Mouse (Mus musculus) adrenal gland, adult (tissue): ENCODE data around the gene Susd5.

ENCODE experiments used
- DNase-seq, 2 experiments: peaks; one replicate each; pipeline ENCODE4 v3.0.0; 2022 to 2023; ENCODE audit warnings: low spot score in 1 of 2; ENCODE audit not compliant: inconsistent age in 2 of 2

Susd5 gene

DNA sequence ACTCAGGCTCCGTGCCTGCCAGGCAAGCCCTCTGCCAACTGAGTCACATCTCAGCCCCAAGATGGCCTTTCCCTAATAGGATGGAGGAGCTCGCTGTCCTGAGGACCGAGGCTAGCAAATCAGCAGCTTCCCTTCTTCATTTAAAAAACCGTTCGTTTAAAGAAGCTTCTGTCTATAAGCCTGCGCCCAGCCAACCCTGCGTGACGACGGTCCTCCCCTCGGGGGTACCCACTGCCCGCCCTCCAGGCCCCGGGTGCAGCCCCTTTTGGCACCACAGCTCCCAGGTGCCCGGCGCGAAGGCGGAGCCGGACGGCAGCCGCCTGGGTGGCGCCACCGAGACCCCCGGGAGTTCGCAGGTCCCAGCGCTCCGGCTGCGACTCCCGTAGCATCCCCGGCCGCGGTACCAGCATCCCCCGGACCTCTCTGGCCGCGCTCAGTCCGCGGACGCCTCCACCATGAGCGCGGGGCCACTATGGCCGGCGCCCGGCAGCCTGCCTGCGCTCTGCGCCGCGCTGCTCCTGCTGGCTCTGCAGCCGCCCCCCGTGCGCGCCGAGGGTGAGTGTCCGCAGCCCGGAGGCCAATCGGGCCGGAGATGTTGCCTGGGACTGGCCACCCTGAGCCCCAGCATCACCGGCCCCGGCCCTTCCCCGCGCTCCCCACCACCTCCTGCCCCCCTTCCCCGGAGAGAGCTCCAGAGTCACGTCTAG lies at the start of gene Susd5:
TSS of gene Susd5 (plus strand) at position 51 of the 707 bp plus-strand sequence.
- no peak for DNase-seq

DNA sequence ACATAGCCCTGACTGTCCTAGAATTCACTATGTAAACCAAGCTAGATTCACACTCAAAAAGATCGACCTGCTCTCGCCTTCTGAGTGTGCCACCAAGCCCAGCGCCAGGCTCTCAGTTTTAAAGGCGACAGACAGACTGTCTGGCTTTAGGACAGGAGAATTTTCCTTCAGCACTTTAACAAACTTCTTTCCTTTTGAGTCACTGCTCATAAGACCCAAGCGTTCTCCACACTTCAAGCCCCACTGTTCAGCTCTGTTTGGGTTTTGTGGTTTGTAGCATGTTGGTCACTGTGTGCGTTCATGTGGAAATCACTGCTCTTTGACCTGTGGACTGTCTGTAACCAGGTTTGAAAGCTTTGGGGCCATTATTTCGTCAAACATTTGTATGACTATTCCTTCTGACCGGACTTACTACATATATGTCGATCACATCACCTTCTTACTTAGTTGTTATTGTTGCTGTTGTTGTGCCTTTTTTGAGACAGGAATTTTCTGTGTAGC lies 49.0 kb upstream of the Susd5 start:
- DNase-seq: no peak

DNA sequence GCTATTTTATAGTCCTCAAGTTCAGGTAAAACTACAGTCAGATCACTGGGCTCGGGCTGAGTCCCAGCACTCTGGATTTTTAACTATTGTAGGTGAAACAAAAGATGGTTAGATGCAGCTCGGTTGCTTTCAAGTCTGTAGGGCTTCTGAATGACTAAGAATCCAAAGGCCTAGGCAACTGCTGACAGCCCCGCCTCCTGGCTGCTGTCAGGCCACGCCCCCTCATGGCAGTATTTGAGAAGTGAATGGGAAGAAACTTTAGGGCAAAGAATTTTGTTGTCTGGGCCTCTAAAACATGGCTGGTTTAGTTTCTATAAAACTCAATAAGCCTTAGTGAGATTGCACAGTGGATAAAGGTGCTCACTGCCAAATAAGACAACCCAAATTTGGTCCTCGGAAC lies 47.4 kb upstream of the Susd5 start:
- DNase-seq: no peak

DNA sequence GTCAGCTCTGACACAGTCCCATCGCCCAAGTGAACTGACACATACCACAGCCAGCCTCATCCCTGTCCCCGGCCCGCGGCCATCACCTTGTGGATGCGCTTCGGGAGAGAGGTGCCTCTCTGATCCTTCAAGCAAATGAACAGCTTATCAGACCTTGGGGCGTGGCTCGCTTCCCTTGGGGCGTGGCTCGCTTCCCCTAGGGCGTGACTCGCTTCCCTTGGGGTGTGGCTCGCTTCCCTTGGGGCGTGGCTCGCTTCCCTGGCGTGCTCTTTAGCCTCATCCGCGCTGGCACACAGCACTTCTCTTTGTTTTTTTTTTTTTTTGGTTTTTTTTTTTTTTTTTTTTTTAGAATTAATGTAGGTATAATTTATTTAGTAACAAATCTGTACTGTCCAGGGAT lies 45.7 kb upstream of the Susd5 start:
- no peak for DNase-seq

DNA sequence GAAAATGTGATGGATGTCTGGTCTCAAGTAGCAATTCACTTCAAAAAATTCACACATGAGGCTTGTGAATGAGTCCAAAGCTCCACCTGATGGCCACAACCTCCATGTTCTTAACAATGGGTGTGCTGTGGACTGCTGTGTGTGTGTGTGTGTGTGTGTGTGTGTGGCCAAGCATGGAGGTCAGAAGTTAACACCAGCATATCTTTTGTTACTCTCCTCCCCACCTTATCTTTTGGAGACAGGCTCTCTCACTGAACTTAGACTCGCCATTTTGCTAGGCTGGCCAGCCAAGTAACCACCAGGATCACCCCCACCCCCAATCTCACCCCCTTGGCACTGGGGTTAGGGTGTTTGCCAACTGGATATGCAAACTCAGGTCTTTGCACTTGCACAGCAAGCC lies 42.9 kb upstream of the Susd5 start:
- DNase-seq: no peak

DNA sequence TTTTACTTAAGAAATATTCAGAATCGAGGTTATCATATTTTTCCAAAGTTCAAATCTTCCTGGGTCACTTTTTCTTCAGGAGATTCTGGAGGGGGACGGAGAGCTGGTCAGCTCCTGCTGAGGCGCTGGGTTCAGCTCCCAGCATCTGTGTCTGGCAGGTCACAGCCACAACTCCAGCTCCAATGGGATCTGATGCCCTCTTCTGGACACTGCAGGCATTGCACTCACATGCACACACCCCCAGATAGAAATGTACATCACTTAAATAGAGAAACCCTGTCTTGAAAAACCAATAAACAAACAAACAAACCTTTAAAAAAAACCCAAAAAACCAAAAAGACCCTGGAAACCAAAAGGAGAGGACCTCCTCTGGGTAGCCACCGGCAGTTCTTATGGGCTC lies 41.2 kb upstream of the Susd5 start:
- no peak for DNase-seq

DNA sequence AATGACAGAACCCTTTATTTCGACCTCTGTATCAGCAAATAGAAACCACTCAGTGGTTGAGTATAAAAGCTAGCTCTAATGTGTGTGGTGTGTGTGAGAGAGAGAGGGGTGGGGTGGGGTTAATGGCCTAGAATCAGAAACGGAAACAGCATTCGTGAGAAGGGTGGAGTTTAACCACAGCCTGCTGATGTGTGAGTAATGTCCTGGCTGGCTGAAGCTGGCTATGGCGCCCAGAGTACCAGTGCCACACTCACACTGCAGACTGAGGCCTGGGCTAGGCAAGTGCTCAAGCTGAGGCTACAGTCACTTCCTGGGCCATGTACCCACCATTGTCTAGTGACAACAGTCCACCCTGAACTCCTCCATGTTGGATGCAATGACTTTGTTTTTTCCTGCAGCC lies 40.5 kb upstream of the Susd5 start:
- DNase-seq: no peak

DNA sequence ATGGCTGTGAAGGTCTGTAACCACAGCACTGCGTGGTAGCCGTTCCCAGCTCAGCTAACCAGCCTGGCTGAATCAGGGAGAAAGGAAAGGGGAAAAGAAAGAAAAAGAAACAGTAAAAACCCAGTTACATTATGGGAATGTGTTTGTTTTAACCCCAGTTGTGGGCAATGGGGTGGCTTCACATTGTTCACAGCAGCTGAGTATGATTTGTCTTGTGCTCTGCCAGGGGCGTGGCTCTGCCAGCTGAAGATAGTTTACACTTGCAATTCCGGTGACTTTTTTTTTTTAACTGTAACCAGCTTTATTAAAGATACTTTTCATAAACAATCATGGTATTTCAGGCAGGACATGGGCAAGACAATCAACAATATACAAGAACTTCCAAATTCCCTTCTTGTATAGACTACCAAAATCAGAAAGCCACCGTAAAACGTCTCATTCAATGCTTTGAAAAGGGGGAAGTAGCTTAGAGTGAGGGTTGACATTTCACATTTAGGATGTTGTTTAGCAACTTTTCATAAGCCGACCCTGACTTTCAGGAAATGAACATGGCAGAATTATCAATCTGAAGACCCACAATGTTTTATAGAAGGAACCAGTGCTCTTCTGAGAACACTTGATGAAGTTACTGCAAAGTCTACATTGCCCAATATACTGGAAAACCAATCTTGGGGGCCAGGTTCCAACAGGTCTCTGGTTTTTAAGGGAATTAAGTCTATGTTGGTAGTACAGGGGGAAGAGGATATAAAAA lies 37.8 kb upstream of the Susd5 start:
- DNase-seq: no peak

DNA sequence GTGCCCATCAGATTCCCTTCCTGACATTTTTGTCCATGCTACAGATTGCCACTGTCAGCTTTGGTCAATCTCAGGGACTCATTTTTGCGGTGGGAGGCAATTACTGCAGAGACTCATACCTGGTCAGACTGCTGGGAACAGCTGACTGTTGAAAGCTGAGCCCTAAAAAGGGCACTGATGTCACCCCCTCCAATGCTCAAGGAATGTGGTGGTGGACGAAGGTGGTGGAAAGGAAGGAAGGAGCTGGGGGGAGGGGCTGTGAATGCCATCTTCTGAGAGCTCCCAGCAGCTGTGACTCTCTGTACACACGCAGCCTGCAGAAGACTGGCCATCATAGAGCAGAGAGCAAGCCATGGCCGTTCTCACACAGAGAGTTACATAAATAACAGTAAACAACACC lies 34.8 kb upstream of the Susd5 start:
- no peak for DNase-seq

DNA sequence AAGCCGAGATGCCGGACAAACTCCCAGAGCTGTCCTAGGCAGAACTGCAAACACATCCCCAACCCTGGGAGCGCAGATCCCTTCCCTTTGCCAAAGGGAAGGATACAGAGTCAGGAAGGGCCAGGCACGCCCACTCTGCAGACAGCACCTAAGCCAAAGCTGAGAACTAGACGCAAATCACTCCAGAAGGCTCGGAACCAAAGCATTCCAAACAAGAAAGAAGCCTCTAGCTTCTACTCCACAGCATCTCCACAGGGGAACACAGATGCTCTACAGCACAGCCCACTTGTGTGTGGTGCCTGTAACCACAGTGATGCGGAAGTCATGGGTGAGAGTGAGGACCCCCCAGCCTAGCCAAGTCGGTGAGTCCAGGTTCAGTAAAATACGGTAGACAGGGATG lies 31.8 kb upstream of the Susd5 start:
- no peak for DNase-seq

DNA sequence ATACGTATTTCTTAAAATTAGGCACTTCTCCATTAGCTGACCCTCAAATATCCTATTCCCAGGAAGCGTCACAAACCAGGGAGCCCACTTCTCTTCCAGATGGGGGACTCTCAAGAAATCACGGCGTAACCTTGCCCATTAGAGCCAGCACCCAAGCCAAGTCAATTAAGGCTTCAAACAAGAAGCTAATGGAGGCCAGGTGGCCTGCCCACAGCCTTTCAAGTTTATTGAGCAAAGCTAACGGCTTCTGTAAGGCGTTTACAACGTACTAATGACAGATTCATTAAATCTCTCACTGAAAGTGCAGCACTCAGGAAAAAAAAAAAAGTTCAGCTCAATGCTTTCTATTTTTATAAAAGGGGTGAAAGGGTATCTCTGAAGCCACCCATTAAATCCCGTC lies 31.1 kb upstream of the Susd5 start:
- no peak for DNase-seq

DNA sequence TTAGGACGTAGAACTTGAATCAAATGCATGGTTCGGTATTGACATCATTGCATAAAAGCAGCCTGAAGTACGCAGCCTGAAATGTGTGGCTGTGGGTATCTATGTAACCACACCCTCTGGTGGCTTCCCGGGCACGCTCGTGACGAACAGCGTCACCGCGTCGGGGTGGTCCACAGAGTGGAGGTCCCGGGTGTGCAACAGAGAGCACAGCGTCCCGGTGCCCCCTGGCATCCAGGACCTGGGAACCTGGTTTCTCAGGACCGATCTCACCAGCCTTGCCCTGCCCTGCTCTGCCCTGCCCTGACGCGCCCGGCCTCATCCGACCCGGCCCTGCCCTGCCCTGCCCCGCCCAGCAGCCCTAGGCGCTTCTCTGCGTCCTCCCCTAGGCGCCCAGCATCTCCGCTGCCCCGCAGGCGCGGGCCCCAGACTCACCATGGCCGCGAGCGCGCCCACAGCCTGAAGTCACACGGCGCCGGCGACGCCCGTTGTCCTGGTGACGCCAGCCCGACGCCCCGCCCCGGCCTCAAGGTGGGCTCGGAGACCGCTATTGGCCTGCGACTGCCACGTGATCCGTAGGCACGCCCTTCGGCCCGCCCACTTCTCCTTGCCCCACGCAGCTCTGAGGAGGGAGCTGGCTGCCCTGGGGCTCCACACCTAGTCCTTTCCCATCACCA lies 30.5 kb upstream of the Susd5 start:
- peak; percentile 56 to 62 for DNase-seq

DNA sequence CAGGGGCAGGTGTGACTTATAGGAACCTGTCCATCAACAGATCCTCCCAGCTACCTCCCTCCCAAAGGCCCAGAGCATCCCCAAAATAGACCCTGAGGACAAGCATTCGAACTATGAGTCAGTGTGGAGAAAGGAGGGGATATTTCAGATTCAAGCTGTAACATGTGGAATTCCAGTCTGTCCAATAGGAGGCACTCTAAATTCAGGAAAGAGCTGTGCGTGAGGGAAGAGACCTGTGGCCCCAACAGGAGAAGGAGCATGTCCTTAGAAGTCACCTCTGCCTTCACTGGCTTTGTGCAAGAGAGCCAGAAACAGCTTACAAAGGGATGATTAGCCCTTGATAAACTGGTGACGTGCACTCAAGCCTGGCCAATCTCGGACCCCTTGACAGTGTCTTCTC lies 16.0 kb upstream of the Susd5 start:
- DNase-seq: no peak

DNA sequence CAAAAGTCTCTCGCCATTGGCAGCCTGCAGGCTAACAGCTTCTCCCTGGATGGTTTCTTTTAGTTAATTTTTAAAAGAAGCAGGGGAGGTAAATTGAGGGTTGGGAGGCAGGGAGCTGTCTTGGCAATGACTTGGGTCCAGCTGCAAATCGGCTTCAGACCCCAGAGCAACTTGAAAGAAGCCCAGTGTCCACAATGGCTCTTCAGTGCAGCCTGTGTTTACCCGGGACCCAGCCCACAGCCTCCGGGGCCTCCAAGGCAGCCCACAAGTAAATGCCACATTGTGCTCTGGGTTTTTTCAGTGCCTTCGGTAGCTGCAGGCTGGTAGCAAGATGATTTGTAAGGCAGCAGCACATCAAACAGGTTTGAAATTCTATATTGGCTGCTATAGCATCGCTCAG lies 14.4 kb upstream of the Susd5 start:
- DNase-seq: no peak

DNA sequence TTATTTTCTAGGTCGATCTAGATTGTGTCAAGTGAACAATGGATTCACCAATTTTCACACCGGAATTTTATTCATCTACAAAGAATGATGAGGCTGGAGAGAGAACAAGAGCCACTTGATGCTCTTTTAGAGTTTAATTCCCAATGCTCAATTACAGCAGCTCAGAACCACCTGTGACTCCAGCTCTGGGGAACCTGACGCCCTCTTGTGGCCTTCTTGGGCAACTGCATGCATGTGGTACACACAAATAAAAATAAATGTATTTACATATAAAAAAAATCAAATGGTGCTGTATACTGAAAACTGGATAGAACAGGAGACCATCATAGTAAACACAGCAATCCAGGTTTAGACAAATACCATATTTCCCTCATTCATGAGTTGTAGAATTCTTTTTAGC lies 12.5 kb upstream of the Susd5 start:
- peak in 1 of 2 experiments; percentile 33 for DNase-seq

DNA sequence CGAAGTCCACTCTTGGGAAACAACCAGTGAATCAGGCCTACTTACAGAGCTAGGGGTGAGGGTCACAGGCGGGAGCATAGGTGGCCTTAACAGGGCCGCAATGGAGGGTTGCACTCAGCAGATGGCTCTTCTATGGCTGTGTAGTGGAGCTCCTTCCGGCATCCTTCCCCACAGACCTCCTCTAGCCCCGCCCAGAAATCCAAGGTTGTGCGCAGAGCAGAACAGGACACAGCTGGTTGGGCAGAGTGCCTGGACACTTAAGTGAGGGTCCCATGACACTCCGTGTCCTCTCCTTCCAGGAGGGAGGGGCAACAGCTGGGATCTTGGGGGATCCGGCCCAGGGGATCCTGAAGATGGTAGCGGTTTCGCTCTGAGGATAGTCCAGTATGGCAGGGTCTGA lies 10.9 kb upstream of the Susd5 start, which contains the start of gene Fbxl2:
TSS of gene Fbxl2 (minus strand) at position 164 of the 400 bp plus-strand sequence.
- no peak for DNase-seq

DNA sequence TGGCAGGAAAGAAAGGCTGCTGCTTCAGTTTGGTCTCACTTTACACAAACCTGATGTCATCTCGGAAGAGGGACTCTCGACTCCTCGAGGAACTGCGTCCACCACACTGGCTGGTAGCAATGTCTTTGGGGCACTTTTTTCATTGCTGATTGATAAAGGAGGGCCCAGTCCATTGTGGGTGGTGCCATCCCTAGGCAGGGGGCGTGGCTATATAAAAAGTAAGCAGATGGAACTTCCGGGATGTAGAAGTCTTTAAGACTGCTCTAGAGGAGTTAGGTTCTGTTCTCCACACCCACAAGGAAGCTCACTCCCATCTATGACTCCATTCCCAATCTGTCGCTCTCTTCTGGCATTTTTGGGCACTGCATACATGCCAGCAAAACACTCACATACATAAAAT lies 10.3 kb upstream of the Susd5 start:
- no peak for DNase-seq

DNA sequence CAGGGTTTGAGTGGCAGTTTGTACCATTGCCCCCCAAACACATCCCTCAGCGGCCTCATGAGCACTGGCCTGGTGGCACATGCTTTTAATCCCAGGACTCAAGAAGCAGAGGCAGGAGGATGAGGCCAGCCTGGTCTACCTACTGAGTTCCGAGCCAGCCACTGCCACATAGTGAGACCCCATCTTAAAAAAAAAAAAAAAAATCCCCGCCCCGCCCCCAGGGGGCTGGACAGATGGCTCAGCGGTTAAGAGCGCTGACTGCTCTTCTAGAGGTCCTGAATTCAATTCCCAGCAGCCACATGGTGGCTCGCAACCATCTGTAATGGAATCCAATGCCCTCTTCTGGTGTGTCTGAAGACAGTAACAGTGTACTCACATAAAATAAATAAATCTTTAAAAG lies 6.8 kb upstream of the Susd5 start:
- no peak for DNase-seq

DNA sequence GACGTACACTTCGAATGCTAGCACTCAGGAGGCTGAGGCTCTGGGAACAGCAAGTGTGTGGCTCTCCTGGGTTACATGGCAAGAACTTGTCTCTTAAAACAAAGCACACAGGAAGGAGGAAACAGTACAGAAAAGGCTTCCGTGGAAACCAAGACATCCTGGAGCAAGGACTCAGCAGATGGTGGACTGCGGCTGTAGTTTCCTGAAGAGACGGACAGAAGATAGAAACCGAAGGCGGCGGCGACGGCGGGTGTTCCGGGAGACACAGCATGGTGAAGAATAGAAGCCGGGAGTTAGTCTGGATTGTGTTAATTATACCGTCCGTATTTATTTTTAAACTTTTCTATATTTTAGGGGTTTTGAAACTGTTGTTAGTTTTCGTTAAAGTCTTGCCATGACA lies 6.2 kb upstream of the Susd5 start:
- DNase-seq: no peak

DNA sequence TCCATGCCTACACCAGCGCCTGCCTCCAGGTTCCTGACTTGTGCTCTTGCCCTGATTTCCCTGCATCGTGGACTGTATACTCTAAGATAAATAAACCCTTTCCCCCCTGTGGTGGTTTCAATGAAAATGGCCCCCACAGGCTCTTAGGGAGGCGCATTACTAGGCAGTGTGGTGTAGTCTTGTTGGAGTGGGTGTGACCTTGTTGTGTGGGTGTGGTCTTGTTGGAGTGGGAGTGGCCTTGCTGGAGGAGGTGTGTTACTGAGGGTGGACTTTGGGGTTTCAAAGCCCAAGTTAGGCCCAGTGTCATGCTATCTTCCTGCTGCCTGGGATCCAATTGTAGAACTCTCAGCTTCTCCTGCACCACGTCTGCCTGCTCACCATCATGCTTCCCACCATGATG lies 4.9 kb upstream of the Susd5 start:
- DNase-seq: no peak

DNA sequence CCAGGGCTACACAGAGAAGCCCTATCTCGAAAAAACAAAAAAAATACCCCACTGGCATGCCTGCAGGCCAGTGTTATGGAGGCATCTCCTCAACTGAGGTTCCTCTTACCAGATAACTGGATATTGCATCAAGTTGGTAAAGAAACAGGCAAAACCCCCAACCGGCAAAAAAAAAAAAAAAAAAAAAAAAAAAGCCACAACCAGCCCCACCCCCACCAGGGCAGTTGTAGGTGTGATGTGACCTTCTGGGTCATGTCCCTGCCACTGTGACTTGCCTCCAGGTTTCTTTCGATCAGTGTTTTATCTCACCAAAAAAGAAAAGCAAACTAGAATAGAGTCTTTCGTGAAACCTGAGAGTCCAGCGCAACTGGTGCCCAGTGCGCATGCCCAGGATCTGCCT lies 4.1 kb upstream of the Susd5 start:
- DNase-seq: no peak

DNA sequence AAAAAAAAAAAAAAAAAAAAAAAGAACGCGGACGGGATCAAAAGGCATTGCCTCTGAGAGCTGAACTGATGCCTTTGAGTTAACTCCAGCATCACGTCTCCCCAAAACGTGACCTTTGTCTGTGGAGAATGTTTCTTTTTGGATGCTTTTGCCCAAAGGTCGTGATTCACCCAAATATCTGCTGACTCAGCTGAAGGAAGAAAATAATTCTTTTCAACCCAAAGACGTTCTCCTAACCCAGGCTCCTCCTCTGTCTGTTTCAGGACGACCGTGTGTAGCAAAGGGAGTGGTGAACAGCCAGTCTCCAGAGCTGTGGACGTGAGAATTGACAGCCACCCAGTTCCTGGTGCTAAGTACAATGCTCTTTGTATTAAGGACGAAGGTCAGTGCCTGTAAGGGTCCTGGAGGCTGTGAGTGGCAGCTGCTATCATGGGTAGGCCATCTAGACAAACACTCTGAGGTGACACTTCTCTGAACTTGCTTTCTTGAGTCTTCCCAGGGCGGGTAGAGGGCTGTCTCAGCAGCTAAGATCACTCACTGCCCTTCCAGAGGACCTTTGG lies 11.6 kb downstream of the Susd5 start:
- DNase-seq: no peak
